Mouse (Mus musculus) kidney, postnatal 10 days (tissue): ENCODE results near the gene Gnb1l.

Experiments used
- DNase-seq: peaks from one replicate; pipeline ENCODE4 v3.0.0; 2021; ENCODE audit warnings: mixed read lengths

Gnb1l gene

GRCm38 (mm10) chr16:18587847-18588737, 89.6 kb downstream of the Gnb1l start:
- DNase-seq = no peak

- DNase-seq = no peak
Observed at GRCm38 (mm10) chr16:18588738-18589055, 90.2 kb downstream of the Gnb1l start.

- no peak for DNase-seq
Observed at GRCm38 (mm10) chr16:18589080-18589621, 90.6 kb downstream of the Gnb1l start.

- no peak for DNase-seq
Observed at GRCm38 (mm10) chr16:18589804-18590790, 91.6 kb downstream of the Gnb1l start, which contains the start of gene Tbx1. TSS of gene Tbx1 (minus strand) at chr16:18590671.

- DNase-seq = peak; percentile 69
Observed at GRCm38 (mm10) chr16:18591047-18592018, 92.8 kb downstream of the Gnb1l start.

- DNase-seq = no peak
Observed at GRCm38 (mm10) chr16:18593930-18594329, 95.4 kb downstream of the Gnb1l start.

- no peak for DNase-seq
Observed at GRCm38 (mm10) chr16:18596255-18596654, 97.7 kb downstream of the Gnb1l start.

GRCm38 (mm10) chr16:18598006-18598405, 99.5 kb downstream of the Gnb1l start:
- no peak for DNase-seq

GRCm38 (mm10) chr16:18601447-18601846, 102.9 kb downstream of the Gnb1l start:
- no peak for DNase-seq

GRCm38 (mm10) chr16:18604267-18604701, 105.8 kb downstream of the Gnb1l start:
- DNase-seq = peak; percentile 47

GRCm38 (mm10) chr16:18605705-18606104, 107.2 kb downstream of the Gnb1l start:
- DNase-seq = no peak

- peak; percentile 57 for DNase-seq
Observed at GRCm38 (mm10) chr16:18608226-18608625, 109.7 kb downstream of the Gnb1l start.

GRCm38 (mm10) chr16:18609099-18609498, 110.6 kb downstream of the Gnb1l start:
- DNase-seq = no peak

GRCm38 (mm10) chr16:18611752-18612151, 113.2 kb downstream of the Gnb1l start:
- DNase-seq = no peak

GRCm38 (mm10) chr16:18613301-18613700, 114.8 kb downstream of the Gnb1l start:
- DNase-seq = no peak
